Mouse (Mus musculus) cerebellum, postnatal 10 days (tissue): ENCODE measurements around the gene Rgs4.

Source experiments
- DNase-seq, 2 experiments: peaks; one replicate each; pipeline ENCODE4 v3.0.0; 2021; ENCODE audit warnings: mixed read lengths in 2 of 2

Rgs4 gene

DNA sequence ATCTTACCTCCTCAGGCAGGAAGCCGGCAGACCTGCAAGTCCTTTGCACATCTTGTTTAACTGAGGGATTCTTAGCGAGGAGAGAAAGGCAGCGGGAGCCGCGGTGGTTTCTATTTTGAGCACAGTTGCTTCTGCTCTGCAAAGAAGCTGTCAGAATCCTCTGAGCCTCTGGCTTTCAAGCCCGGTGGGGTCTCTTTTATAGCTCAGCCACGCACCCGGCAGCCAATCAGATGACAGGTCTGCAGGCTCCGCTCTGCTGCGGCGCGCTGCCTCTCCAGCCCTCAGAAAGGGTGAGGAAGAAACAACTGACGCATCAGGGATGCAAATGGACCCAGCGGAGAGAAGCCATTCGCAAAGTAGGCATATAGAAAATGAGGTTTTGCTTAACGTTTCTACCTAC, at the start of gene Rgs4:
Gene Rgs4, minus strand, starts transcription at position 170 of the 400 bp plus-strand sequence.
- peak; percentile 78 to 85 for DNase-seq

- no peak for DNase-seq
Measured at GRCm38 (mm10) chr1:169792437-169792836, 45.0 kb upstream of the Rgs4 start.

GRCm38 (mm10) chr1:169785981-169786380, 38.5 kb upstream of the Rgs4 start:
- no peak for DNase-seq

DNA sequence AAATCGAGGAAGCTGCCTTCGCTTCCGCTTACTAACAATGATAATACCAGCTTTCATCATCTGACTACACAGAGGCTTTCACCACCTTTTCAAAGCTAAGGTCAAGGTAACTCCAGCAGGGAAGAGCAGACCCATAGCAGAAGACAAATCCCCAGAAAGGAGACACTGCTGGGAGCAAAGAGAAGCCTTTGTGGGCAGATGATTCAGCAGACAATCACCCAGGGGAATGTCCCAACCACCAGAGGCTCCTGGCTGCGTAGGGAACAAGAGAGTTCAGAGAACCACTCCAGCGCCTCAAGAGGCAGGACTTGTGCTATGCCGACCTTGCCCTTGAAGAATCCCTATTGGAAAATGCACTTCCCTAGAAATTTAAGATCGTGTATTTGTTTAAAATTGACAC, 29.1 kb upstream of the Rgs4 start:
- no peak for DNase-seq

- DNase-seq: no peak
Measured at GRCm38 (mm10) chr1:169764619-169764955, 17.1 kb upstream of the Rgs4 start.

DNA sequence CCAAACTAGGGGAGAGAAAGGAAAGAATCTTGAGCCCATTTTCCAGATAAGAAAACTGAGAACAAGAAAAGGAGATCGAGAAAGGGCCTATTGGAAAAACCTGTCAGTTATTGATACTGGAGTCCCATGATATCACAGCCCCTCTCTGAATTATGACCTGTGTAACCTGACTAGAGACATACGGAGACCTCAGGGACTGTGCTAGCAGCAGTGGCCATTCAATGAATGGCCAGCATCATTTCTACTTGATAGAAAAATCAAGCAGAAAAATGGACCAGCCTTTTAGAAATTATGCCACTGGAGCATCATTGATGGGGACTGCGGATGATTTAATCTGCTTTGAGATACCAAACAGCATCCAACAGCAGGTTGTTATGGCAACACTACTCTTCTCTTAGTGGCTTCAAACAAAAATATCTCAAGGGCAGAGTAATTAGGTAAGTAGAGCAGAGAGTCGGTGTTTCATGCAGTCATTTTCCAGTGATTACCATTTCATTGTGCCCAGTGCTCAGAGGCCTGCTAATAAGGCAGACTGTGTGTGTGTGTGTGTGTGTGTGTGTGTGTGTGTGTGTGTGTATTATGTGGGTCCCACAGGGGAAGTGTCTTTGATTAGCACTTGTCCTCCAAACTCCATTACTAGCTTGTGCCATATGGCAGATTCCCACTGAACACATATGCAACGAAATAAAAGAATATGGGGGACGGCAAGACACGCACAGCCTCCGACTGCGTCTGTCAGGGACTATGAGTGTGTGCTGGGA, 16.6 kb upstream of the Rgs4 start:
- peak; percentile 2 to 19 for DNase-seq

- DNase-seq: no peak
Measured at GRCm38 (mm10) chr1:169762524-169762923, 15.1 kb upstream of the Rgs4 start.

DNA sequence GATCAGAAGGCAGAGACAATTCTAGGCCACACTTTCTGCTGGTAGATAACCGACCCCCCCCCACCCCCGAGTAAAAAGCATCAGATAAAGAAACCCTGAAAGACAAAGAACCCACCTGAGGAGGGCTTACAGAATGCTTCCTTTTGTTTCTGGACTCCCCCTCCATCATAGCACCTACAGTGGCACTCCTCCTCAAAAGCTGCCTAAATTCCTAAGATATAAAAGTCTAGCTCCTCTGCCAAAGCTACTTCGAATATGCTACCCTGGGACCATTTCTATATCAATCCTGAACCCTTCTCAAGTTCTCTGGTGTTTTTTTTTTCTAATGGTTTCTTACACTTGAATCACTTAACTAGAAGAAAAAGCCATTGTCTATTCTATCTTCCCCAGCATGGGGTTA, 9.1 kb upstream of the Rgs4 start:
- no peak for DNase-seq

DNA sequence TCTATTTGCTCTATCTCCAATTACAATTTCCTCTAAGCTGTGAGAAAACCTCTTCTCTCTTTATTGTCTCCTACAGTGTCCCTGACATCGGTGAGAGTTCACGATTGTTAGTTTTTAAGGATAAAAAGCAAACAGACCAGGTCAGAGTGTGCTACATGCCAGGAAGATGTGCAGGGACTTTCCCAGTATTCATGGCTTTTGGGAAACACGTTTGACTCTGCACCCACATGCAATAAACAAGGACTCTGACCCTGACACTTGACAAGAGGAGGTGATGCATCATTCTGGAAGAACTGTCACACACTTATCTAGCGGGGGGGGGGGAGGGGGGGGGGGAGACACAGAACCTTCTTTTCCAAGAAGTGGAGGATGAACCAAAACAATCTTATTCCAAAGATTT, 5.0 kb upstream of the Rgs4 start:
- DNase-seq: no peak

DNA sequence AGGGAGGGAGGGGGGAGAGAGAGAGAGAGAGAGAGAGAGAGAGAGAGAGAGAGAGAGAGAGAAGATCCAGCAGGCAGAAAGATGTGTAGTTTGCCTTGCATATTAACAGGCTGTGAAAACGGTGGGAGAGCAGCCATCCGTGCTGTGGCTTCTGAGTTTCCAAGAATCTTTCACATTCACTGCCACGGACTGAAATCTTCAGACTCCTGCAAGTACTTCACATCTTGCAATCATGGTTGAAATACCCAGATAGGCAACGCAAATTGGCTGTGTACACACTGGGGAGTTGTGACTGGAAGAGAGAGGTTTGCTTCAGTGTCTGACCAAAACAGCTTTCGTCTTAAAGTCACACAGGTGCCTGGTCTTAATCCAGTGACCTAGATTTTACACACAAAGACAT, 997 bp upstream of the Rgs4 start:
- DNase-seq: peak; percentile 23 to 24

- DNase-seq: peak; percentile 3 to 17
Measured at GRCm38 (mm10) chr1:169747902-169748301, 460 bp upstream of the Rgs4 start.

- DNase-seq: no peak
Measured at GRCm38 (mm10) chr1:169741147-169741546, 6.3 kb downstream of the Rgs4 start.

DNA sequence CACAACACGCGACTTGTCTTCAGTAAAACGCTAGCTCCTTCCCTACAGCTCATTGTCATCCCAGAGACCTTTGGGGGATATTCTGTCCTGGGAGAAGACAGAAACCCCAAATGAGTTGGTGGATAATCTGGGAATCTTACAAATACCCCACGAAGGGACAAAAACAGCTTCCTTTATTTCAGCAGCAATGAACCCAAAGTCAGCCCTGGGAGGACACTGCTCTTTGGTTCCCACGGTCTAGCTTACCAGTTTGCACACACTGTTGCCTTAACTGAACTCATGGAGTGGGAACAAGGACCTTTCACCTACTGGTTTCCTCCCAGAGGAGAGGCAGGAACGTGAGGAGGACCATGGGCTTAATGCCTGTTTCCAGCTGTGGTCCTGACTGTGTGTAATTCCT, 10.2 kb downstream of the Rgs4 start:
- no peak for DNase-seq

DNA sequence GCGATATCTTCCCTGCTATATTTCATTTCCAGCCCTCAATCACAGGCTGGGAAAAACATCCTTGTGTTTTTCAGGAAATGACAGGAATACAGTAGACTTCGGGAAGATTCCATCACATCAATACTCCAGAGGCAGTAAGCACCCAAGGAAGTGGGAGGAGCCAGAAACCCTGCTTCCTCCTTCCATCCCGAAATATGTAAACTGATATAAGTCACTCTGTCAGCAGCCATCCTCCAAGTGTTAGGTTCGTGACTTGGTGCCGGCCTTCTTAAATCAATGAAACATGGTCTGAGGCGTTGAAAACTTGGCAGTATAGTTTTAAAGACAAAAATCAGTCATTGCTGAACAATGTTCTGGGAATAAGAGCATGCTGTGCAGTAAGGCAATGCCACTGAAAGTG, 11.3 kb downstream of the Rgs4 start:
- no peak for DNase-seq

- no peak for DNase-seq
Measured at GRCm38 (mm10) chr1:169730599-169731100, 16.8 kb downstream of the Rgs4 start.

DNA sequence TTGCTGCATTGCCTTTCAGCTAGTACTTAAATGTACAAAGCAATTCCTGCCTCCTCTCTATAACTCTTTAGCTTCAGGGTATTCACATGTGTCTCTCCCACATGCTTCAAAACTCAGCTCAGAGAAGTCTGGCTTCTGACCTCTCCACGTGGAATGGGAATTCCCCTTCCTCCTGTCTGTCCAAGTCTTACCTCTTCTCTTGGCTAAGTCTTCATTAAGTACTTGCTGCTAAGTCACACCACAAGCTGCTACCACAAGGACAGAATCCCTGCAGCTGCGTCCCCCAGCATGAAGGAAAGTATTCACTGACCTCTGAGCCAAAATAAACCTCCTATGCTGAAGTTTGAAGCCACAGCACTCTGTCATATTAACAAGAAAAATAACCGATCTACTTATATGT, 21.1 kb downstream of the Rgs4 start:
- DNase-seq: no peak

DNA sequence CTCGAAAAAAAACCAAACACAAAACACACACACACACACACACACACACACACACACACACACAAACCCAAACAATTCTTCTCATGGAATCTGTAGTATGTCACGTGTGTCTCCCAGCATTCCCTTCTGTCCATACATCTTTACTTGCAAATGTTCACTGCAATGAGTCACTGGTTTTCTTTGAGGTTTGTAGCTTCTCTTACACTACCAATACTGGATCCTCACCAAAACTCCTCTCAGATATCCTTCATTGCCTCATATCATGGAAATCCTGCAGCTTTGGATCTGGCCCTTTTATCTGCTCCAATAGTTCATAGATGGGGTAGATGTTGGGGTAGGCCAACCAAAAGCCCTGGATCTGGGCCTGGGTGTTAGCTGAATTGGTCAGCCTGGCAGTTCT, 25.6 kb downstream of the Rgs4 start:
- no peak for DNase-seq

DNA sequence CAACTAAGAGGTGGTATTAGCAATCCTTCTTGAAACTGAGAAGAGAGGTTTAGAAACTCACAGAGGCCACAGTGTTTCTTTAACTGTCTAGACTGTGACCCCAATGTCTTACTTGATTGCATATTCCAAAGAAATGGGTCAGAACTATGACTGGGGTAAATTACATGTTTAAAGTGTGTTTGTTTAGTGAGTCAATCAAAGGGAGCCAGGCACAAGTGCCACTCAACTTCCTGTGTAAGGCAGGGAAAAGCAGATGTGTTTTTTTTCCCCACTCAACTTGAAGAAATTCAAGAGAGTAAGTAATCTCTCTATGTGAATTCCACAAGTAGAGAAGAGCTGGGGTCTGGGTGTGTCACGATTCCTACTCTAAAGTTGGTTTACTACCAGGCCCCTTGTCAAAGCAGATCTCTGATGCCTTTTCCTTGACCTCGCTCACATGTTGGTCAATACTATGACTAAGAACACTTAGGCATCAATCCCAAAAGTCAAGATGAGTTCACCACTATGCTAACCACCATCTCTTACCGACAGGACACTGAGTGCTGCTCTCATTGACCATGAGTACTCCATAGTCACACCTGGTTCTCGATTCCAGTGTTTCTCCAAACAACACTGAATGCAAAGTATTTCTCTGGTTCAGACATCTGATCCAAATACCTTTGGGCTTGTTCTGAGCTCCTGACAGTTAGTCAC, 42.9 kb downstream of the Rgs4 start:
- no peak for DNase-seq

GRCm38 (mm10) chr1:169699184-169699583, 48.3 kb downstream of the Rgs4 start:
- no peak for DNase-seq

DNA sequence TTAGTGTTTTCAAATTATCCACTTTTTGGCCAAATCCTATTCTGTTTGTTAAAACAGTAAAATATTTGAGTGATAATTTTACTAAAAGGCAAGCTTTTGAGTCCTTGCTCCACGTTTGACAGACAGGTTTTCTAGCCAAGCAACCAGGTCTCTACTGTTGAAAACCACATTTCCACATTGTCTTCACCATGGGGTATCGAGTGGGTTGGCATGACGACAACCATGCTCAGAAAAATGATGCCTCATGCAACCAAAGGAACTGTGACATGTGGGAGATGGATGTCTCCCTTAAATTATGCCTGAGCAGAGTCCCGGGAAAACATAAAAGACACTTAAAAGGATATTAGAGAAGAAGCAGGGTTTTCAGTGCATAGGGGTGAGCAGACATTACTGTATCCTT, 50.2 kb downstream of the Rgs4 start:
- peak; percentile 65 to 72 for DNase-seq

DNA sequence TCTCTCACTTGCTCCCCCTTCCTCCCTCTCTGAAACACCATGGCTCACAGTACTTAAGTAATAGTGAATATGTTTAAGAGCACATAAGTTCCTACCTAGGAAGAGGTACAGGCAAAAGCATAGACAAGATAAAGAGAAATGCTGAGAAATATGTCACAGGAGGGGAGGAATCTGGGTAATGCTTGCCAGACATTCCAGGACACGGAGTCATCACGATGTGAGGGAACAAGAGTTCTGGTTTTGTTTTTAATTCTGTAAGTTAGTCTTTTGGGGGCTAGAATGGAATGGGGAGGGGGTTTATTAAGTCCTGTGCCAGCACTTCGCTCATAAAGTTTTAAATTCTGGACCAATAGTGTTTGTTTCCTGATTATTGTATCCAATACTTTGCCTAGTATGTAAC, 52.1 kb downstream of the Rgs4 start:
- no peak for DNase-seq

- DNase-seq: no peak
Measured at GRCm38 (mm10) chr1:169693537-169693936, 53.9 kb downstream of the Rgs4 start.

GRCm38 (mm10) chr1:169693040-169693439, 54.4 kb downstream of the Rgs4 start:
- DNase-seq: no peak
